21 mouse cellular contexts compared by ENCODE assay signal in genomic region chr7:46475464-46475863, GRCm38 (mm10).
DNase-seq lines count a peak whose midpoint lies in the region; ATAC-seq lines count a peak whose summit lies in the region.
"Had no signal": no experiment of that assay in that cellular context is flagged by ENCODE, and none has a peak within 500 bp of the region (broad histone marks: within the 10 kb centered on the region; RNA-seq: fewer than 3 reads in every experiment).

No protein-coding gene starts in this region.

- H3K36me3 ChIP-seq in neural tube, embryonic 13.5 days = no peaks in the 10 kb centered on the region
- H3K36me3 ChIP-seq in neural tube, embryonic 15.5 days = no peaks in the 10 kb centered on the region
- H3K36me3 ChIP-seq: heart, embryonic 10.5 days; limb, embryonic 13.5 days; liver, embryonic 13.5 days; lung, embryonic 15.5 days; midbrain, embryonic 10.5 days; stomach, embryonic 15.5 days had no signal

- no peaks in the 10 kb centered on the region for H3K27me3 ChIP-seq in neural tube, embryonic 13.5 days
- no peaks in the 10 kb centered on the region for H3K27me3 ChIP-seq in neural tube, embryonic 15.5 days (replicated peaks)
- H3K27me3 ChIP-seq: forebrain, embryonic 13.5 days; limb, embryonic 13.5 days; liver, embryonic 13.5 days; lung, embryonic 15.5 days; stomach, embryonic 15.5 days had no signal

- DNase-seq in cerebellum, postnatal 10 days = peak; percentile 69 to 79
- peak; percentile 14 for DNase-seq in heart, postnatal 4 days
- DNase-seq in heart, adult 11 months = no peak
- DNase-seq in adrenal gland, postnatal 36 days = peak; percentile 17 to 22
- DNase-seq in c-Kit-positive CD71-positive TER-119-positive erythroid progenitor cells, embryonic 14.5 days (ENCODE audit: low spot score) = no peak
- DNase-seq: cerebellum, adult 2 months; kidney, adult 9 months; liver, embryonic 13.5 days; lung, postnatal 4 days; right cerebral cortex, postnatal 25 days; thymus, adult 2 months had no signal

- H3K4me1 ChIP-seq in neural tube, embryonic 13.5 days (replicated peaks) = peaks cover 35% of the 10 kb centered on the region
- H3K4me1 ChIP-seq in neural tube, embryonic 15.5 days = peaks cover 36% of the 10 kb centered on the region
- H3K4me1 ChIP-seq: liver, embryonic 13.5 days; stomach, embryonic 15.5 days had no signal

- H3K9me3 ChIP-seq in neural tube, embryonic 13.5 days = no peaks in the 10 kb centered on the region
- no peaks in the 10 kb centered on the region for H3K9me3 ChIP-seq in neural tube, embryonic 15.5 days (replicated peaks)
- H3K9me3 ChIP-seq: forebrain, embryonic 13.5 days; heart, embryonic 10.5 days; limb, embryonic 13.5 days; liver, embryonic 13.5 days; lung, embryonic 15.5 days; midbrain, embryonic 10.5 days; stomach, embryonic 15.5 days had no signal

- H3K9ac ChIP-seq in neural tube, embryonic 13.5 days = no peak overlapping the region
- H3K9ac ChIP-seq in neural tube, embryonic 15.5 days (replicated peaks) = no peak overlapping the region
- H3K9ac ChIP-seq: forebrain, embryonic 13.5 days; limb, embryonic 13.5 days; liver, embryonic 13.5 days; lung, embryonic 15.5 days; stomach, embryonic 15.5 days had no signal

- H3K4me3 ChIP-seq in neural tube, embryonic 13.5 days = no peak overlapping the region
- no peak overlapping the region for H3K4me3 ChIP-seq in neural tube, embryonic 15.5 days (replicated peaks)
- H3K4me3 ChIP-seq: forebrain, embryonic 13.5 days; heart, embryonic 10.5 days; limb, embryonic 13.5 days; liver, embryonic 13.5 days; lung, embryonic 15.5 days; midbrain, embryonic 10.5 days; stomach, embryonic 15.5 days had no signal

- H3K27ac ChIP-seq in neural tube, embryonic 13.5 days (replicated peaks) = no peak overlapping the region
- H3K27ac ChIP-seq in neural tube, embryonic 15.5 days (replicated peaks) = no peak overlapping the region
- H3K27ac ChIP-seq: forebrain, embryonic 13.5 days; heart, embryonic 10.5 days; limb, embryonic 13.5 days; liver, embryonic 13.5 days; lung, embryonic 15.5 days; midbrain, embryonic 10.5 days; stomach, embryonic 15.5 days had no signal

- H3K4me2 ChIP-seq in neural tube, embryonic 13.5 days = no peak overlapping the region
- no peak overlapping the region for H3K4me2 ChIP-seq in neural tube, embryonic 15.5 days
- H3K4me2 ChIP-seq: forebrain, embryonic 13.5 days; limb, embryonic 13.5 days; liver, embryonic 13.5 days; lung, embryonic 15.5 days; stomach, embryonic 15.5 days had no signal

- ATAC-seq in cerebellum, adult (ENCODE audit: insufficient number of reproducible peaks, low FRiP score, low TSS enrichment) = no peak
- peak; percentile 20; the same call in 1 of the 2 replicates for ATAC-seq in neural tube, embryonic 13.5 days (ENCODE audit: low read depth)
- ATAC-seq in neural tube, embryonic 15.5 days (ENCODE audit: low FRiP score) = no peak
- ATAC-seq: CD4-positive, CD25-positive, alpha-beta regulatory T cell, adult 4 months; forebrain, embryonic 13.5 days had no signal

- 46% methylated on average over 5 of the region's 5 CpGs for WGBS in neural tube, embryonic 13.5 days
- 31% methylated on average over 5 of the region's 5 CpGs for whole genome bisulfite sequencing in neural tube, embryonic 15.5 days

Comparison
In these comparisons a context has a peak if more than half of its experiments do, and no peak if none do; other contexts are left out.
1. DNase-seq: peak in cerebellum, postnatal 10 days (2 of 2), heart, postnatal 4 days (single experiment) and adrenal gland, postnatal 36 days (2 of 2); none in heart, adult 11 months (single experiment) and c-Kit-positive CD71-positive TER-119-positive erythroid progenitor cells, embryonic 14.5 days (single experiment).